Mouse (Mus musculus): ENCODE measurements around the gene Crebbp. TPM values are rescaled to one million over a fixed set of nuclear protein-coding genes. Genes with fewer than 3 reads are reported as not detected.
A peak's percentile ranks its signal among the peaks of the same experiment; 100 is the strongest.

The Crebbp gene
- polyA plus RNA-seq, 1 experiment, result 46.0 TPM

DNA sequence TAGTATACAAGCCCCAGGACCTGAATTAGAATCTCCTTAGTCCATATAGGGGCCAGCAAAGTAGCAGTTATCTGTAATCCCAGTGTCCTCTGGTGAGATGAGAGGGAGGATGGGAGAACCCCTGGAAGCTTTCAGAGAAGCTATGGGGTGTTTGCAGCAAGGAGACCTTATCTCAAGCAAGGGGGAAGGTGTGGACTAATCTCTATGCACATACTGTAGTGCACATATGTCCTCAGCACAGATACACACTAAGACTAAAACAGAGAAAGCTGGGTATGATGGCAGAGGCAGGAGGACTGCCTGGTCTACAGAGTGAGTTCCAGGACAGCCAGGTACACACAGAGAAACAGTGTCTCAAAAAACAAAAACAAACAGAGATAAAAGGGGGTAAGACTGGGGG is 21.8 kb upstream of the Crebbp start:
- H3K36me3 ChIP-seq (ENCODE audit: control insufficient read depth, insufficient read depth, low read length, poor library complexity, severe bottlenecking), result no peaks in the 10 kb centered on the region
- no peak overlapping the region for H3K4me3 ChIP-seq (ENCODE audit: low read depth, low read length)
- no peaks in the 10 kb centered on the region for H3K27me3 ChIP-seq (ENCODE audit: control insufficient read depth, insufficient read depth, low read length, poor library complexity, severe bottlenecking)
- no peak overlapping the region for H3K27ac ChIP-seq (ENCODE audit: insufficient read depth, low read length)
- TF ChIP-seq CTCF (IDR thresholded peaks at IDR 0.05; ENCODE audit: low read depth, low read length), result no peak
- TF ChIP-seq EP300 (IDR thresholded peaks at IDR 0.05; ENCODE audit: insufficient read depth, low read depth, low read length), result no peak
- TF ChIP-seq POLR2A (IDR thresholded peaks at IDR 0.05; ENCODE audit: insufficient read depth, low read length), result no peak
- no peaks in the 10 kb centered on the region for H3K9me3 ChIP-seq (replicated peaks; ENCODE audit: control insufficient read depth, insufficient read depth, low read length, poor library complexity, severe bottlenecking)
- H3K9ac ChIP-seq (ENCODE audit: low read depth, poor library complexity, severe bottlenecking), result no peak overlapping the region
- no peaks in the 10 kb centered on the region for H3K4me1 ChIP-seq (ENCODE audit: control insufficient read depth, insufficient read depth, low read length)

DNA sequence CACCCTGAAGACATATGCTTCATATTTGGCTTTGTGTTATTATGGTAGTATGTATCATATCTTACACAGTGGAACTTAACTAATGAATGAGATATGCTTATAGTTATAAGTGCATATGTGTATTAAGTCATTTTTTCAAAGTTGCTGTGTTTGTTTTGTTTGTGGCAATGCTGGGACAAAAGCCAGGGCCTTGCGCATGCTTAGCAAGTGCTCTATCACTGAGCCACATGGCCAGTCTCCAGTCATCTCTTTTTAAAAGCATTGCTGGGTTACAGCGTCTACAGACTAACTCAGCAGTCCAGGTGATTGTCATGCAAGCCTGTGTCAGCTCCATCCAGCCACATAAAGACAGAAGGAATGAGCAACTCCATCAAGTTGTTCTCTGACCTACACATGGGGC is 12.0 kb upstream of the Crebbp start:
- Histone ChIP-seq H3K9ac (ENCODE audit: low read depth, poor library complexity, severe bottlenecking) (no peak overlapping the region), H3K4me3 (ENCODE audit: low read depth, low read length) (no peak overlapping the region), H3K9me3 (replicated peaks; ENCODE audit: control insufficient read depth, insufficient read depth, low read length, poor library complexity, severe bottlenecking) (no peaks in the 10 kb centered on the region), H3K4me1 (ENCODE audit: control insufficient read depth, insufficient read depth, low read length) (no peaks in the 10 kb centered on the region), H3K36me3 (ENCODE audit: control insufficient read depth, insufficient read depth, low read length, poor library complexity, severe bottlenecking) (no peaks in the 10 kb centered on the region), H3K27ac (ENCODE audit: insufficient read depth, low read length) (no peak overlapping the region), H3K27me3 (ENCODE audit: control insufficient read depth, insufficient read depth, low read length, poor library complexity, severe bottlenecking) (no peaks in the 10 kb centered on the region)
- TF ChIP-seq POLR2A (IDR thresholded peaks at IDR 0.05; ENCODE audit: insufficient read depth, low read length), result no peak
- TF ChIP-seq EP300 (IDR thresholded peaks at IDR 0.05; ENCODE audit: insufficient read depth, low read depth, low read length), result no peak
- no peak for TF ChIP-seq CTCF (IDR thresholded peaks at IDR 0.05; ENCODE audit: low read depth, low read length)

DNA sequence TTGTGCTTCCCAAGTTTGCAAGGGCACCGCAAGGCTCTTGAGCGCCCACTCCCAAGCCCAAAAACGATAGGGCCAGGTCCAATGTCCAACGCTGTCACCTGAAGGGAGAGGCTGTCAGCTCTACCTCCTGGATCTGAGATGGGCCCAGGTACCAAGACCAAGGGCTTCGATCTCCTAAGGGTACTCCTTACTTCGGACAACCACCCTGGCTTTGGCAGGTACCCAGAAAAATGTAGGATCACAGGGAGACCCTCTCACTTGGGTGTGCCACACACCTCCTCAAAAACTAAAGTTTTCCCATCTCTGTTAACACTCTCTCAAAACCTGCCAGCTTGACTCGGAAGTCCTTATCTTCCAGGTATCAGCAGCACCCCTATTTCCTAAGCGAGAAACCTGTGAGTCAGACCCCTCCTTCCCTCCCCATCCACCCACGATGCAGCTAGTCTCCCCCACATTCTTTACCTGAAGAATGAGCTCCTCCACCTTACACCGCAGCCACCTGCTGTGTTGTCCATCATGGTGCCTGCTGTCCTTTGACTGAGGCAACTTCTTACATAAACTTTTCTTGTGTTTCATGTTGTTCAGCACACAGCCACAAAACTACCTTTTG is 939 bp upstream of the Crebbp start:
- Histone ChIP-seq H3K4me3 (ENCODE audit: low read depth, low read length) (peak overlapping the region; percentile 78), H3K27me3 (ENCODE audit: control insufficient read depth, insufficient read depth, low read length, poor library complexity, severe bottlenecking) (no peaks in the 10 kb centered on the region), H3K36me3 (ENCODE audit: control insufficient read depth, insufficient read depth, low read length, poor library complexity, severe bottlenecking) (no peaks in the 10 kb centered on the region), H3K27ac (ENCODE audit: insufficient read depth, low read length) (no peak overlapping the region), H3K9ac (ENCODE audit: low read depth, poor library complexity, severe bottlenecking) (peak overlapping the region; percentile 100), H3K9me3 (replicated peaks; ENCODE audit: control insufficient read depth, insufficient read depth, low read length, poor library complexity, severe bottlenecking) (no peaks in the 10 kb centered on the region), H3K4me1 (ENCODE audit: control insufficient read depth, insufficient read depth, low read length) (no peaks in the 10 kb centered on the region)
- no peak for TF ChIP-seq EP300 (IDR thresholded peaks at IDR 0.05; ENCODE audit: insufficient read depth, low read depth, low read length)
- no peak for TF ChIP-seq CTCF (IDR thresholded peaks at IDR 0.05; ENCODE audit: low read depth, low read length)
- TF ChIP-seq POLR2A (IDR thresholded peaks at IDR 0.05; ENCODE audit: insufficient read depth, low read length), result no peak

DNA sequence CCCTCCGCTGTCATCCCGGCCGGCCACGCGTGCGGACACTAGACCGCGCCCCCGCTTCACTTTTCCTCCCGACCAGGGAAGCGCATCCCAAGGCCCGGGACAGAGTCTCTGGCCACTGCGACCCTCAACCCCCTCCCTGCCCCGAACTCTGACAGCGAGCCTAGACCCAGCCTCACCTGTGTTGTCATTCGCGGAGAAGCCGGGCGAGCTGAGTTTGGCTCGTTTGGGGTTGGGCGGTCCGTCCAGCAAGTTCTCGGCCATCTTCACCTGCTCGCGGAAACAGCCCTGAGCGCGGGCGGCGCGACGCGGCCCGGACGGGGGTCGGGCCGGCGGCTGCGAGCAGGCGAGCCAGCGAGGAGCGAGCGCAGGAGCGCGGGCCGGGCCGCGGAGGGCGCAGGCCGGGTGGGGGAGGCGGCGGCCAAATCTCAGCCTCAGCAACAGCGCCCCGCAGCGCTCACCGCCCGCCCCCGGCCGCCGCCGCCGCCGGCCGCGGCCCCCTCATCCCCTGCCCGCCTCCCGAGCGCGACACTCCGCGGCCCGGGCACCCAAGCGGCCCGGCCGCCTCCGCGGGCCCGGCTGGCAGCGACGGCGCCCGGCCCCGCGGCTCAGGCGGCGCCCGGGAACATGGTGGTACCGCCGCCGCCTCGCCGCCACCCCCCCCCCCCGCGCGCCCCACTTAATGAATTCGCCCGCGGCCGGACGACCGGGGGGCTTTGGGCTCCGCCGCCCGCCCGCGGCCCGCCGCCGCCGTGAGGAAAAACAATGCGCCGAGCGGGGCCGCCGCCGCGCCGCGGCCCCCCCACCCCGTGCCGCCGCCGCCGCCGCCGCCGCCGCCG is 616 bp downstream of the Crebbp start:
- Histone ChIP-seq H3K4me1 (ENCODE audit: control insufficient read depth, insufficient read depth, low read length) (no peaks in the 10 kb centered on the region), H3K27me3 (ENCODE audit: control insufficient read depth, insufficient read depth, low read length, poor library complexity, severe bottlenecking) (no peaks in the 10 kb centered on the region), H3K36me3 (ENCODE audit: control insufficient read depth, insufficient read depth, low read length, poor library complexity, severe bottlenecking) (no peaks in the 10 kb centered on the region; the same call in 1 of the 2 replicates), H3K9me3 (replicated peaks; ENCODE audit: control insufficient read depth, insufficient read depth, low read length, poor library complexity, severe bottlenecking) (no peaks in the 10 kb centered on the region), H3K4me3 (ENCODE audit: low read depth, low read length) (peak overlapping the region; percentile 67), H3K27ac (ENCODE audit: insufficient read depth, low read length) (no peak overlapping the region), H3K9ac (ENCODE audit: low read depth, poor library complexity, severe bottlenecking) (peak overlapping the region; percentile 100)
- no peak for TF ChIP-seq EP300 (IDR thresholded peaks at IDR 0.05; ENCODE audit: insufficient read depth, low read depth, low read length)
- TF ChIP-seq POLR2A (IDR thresholded peaks at IDR 0.05; ENCODE audit: insufficient read depth, low read length), result no peak
- no peak for TF ChIP-seq CTCF (IDR thresholded peaks at IDR 0.05; ENCODE audit: low read depth, low read length)

DNA sequence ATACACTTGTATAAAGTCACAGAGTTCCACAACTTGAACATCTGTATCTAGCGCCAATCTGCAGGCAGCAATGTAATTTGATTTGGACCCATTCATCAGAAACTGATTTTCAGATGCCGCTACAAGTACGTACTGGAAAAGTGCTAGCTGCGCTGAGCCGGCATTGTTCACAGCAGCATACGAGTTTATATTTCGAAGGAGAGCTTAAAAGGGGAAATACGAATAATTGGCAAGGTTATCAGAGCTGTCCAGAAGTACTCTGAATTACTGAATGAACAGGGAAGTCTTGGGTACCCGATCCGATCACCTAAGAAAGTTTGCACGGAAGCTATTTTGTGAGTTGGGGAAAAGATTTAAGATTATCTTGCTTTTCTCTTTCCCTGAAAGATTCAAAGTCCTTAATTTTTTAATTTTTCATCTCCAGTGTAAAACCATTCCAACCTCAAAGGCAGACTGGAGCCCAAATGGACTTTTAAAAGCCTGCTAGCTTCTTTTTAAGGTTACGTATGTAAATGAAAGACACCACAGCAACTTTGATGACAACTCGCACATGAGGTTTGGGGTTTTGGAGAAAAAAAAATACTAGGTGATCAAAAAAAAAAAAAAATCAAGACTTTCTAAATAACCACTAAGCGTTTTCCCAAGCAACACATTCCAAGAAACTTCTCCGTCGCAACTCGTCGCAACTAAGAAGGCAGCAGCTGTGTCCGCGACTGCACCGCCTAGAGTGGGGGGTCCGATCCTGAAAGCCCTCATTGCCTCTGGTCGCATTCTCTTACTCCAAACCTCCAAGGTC is 1.4 kb downstream of the Crebbp start:
- H3K4me3 ChIP-seq (ENCODE audit: low read depth, low read length), result peak overlapping the region; percentile 67
- no peaks in the 10 kb centered on the region; the same call in 1 of the 2 replicates for H3K36me3 ChIP-seq (ENCODE audit: control insufficient read depth, insufficient read depth, low read length, poor library complexity, severe bottlenecking)
- no peaks in the 10 kb centered on the region for H3K9me3 ChIP-seq (replicated peaks; ENCODE audit: control insufficient read depth, insufficient read depth, low read length, poor library complexity, severe bottlenecking)
- peak overlapping the region; percentile 100 for H3K9ac ChIP-seq (ENCODE audit: low read depth, poor library complexity, severe bottlenecking)
- no peak for TF ChIP-seq CTCF (IDR thresholded peaks at IDR 0.05; ENCODE audit: low read depth, low read length)
- no peak for TF ChIP-seq EP300 (IDR thresholded peaks at IDR 0.05; ENCODE audit: insufficient read depth, low read depth, low read length)
- TF ChIP-seq POLR2A (IDR thresholded peaks at IDR 0.05; ENCODE audit: insufficient read depth, low read length), result no peak
- H3K27me3 ChIP-seq (ENCODE audit: control insufficient read depth, insufficient read depth, low read length, poor library complexity, severe bottlenecking), result no peaks in the 10 kb centered on the region
- H3K4me1 ChIP-seq (ENCODE audit: control insufficient read depth, insufficient read depth, low read length), result no peaks in the 10 kb centered on the region
- no peak overlapping the region for H3K27ac ChIP-seq (ENCODE audit: insufficient read depth, low read length)

Measured in ES-Bruce4 (cell line).